Mouse (Mus musculus): Measurements from ENCODE around the gene Negr1.

- TF ChIP-seq CTCF (IDR thresholded peaks at IDR 0.05) (no peak), POLR2A (IDR thresholded peaks at IDR 0.05; ENCODE audit: insufficient read depth, low read depth, low read length) (no peak)
These were observed 630.4 kb downstream of the Negr1 start for GRCm38 (mm10) chr3:157192021-157192420.

Data from heart, adult 2 months (tissue).